Mouse (Mus musculus) adrenal gland, adult 8-10 months (tissue): ENCODE results near the gene Paf1. TPM values are rescaled to one million over a fixed set of nuclear protein-coding genes. Genes with fewer than 3 reads are reported as not detected.
A peak's percentile ranks its signal among the peaks of the same experiment; 100 is the strongest.

Source experiments
- DNase-seq: peaks from one replicate; pipeline ENCODE4 v3.0.0; 2022
- total RNA-seq, 4 experiments: library from RNA; stranded (reverse); gene quantifications; 2 replicates each; pipeline ENCODE4 v1.2.4; 2022

Gene Paf1
- total RNA-seq, 4 experiments from 2014 or later = 61.6 to 102 (median 87.9) TPM

GRCm38 (mm10) chr7:28371514-28371989 is 21.2 kb upstream of the Paf1 start:
- DNase-seq = peak; percentile 49

GRCm38 (mm10) chr7:28372251-28373108 is 20.3 kb upstream of the Paf1 start, which contains the start of gene Plekhg2:
Gene Plekhg2, minus strand, starts transcription at chr7:28372599.
- DNase-seq = peak; percentile 98

- DNase-seq = peak; percentile 77
Observed at GRCm38 (mm10) chr7:28373131-28373581, 19.6 kb upstream of the Paf1 start.

- DNase-seq = no peak
Observed at GRCm38 (mm10) chr7:28373891-28374495, 18.8 kb upstream of the Paf1 start.

GRCm38 (mm10) chr7:28374647-28375046 is 18.1 kb upstream of the Paf1 start:
- DNase-seq = no peak

GRCm38 (mm10) chr7:28375176-28375921 is 17.4 kb upstream of the Paf1 start:
- peak; percentile 85 for DNase-seq

GRCm38 (mm10) chr7:28376011-28376771 is 16.6 kb upstream of the Paf1 start:
- peak; percentile 81 for DNase-seq

GRCm38 (mm10) chr7:28377190-28378065 is 15.3 kb upstream of the Paf1 start:
- DNase-seq = no peak

- DNase-seq = peak; percentile 51
Observed at GRCm38 (mm10) chr7:28378066-28378690, 14.6 kb upstream of the Paf1 start.

GRCm38 (mm10) chr7:28378769-28379651 is 13.7 kb upstream of the Paf1 start:
- DNase-seq = peak; percentile 89

GRCm38 (mm10) chr7:28380237-28381016 is 12.3 kb upstream of the Paf1 start, which contains the start of gene Zfp36:
Gene Zfp36, minus strand, starts transcription at chr7:28380253.
- DNase-seq = no peak

- peak; percentile 86 for DNase-seq
Observed at GRCm38 (mm10) chr7:28381017-28381790, 11.5 kb upstream of the Paf1 start.

- peak; percentile 82 for DNase-seq
Observed at GRCm38 (mm10) chr7:28381938-28382337, 10.8 kb upstream of the Paf1 start.

GRCm38 (mm10) chr7:28382347-28382951 is 10.3 kb upstream of the Paf1 start:
- DNase-seq = no peak

- DNase-seq = peak; percentile 69
Observed at GRCm38 (mm10) chr7:28382981-28383396, 9.8 kb upstream of the Paf1 start.

GRCm38 (mm10) chr7:28383606-28384005 is 9.1 kb upstream of the Paf1 start:
- no peak for DNase-seq

GRCm38 (mm10) chr7:28384162-28384561 is 8.6 kb upstream of the Paf1 start:
- no peak for DNase-seq
